Mouse (Mus musculus) limb, embryonic 10.5 days (tissue): Measurements from ENCODE around the gene Tbcb. TPM values are rescaled to one million over a fixed set of nuclear protein-coding genes. Genes with fewer than 3 reads are reported as not detected.
"Not testable (repeated sequence)": the region's sequence is repeated elsewhere in the genome, so short reads cannot be mapped to it uniquely, and the experiment has no call there.

Source experiments
- DNase-seq: peaks from one replicate; pipeline ENCODE4 v3.0.0-alpha.2; 2017; ENCODE audit warnings: low spot score
- H3K27ac ChIP-seq: fragments of 300-500 bp; sonication (generic); 2 replicates; pipeline ENCODE4 v1.5.1; 2016; ENCODE audit warnings: mild to moderate bottlenecking
- H3K27me3 ChIP-seq: fragments of 300-500 bp; sonication (generic); 2 replicates; pipeline ENCODE4 v1.6.1; 2016; ENCODE audit warnings: low read depth, mild to moderate bottlenecking; ENCODE audit not compliant: poor library complexity, severe bottlenecking
- H3K36me3 ChIP-seq: fragments of 300-500 bp; sonication (generic); 2 replicates; pipeline ENCODE4 v1.6.1; 2016; ENCODE audit warnings: mild to moderate bottlenecking, moderate library complexity
- H3K4me1 ChIP-seq: fragments of 300-500 bp; sonication (generic); 2 replicates; pipeline ENCODE4 v1.6.1; 2016
- H3K4me3 ChIP-seq: fragments of 300-500 bp; sonication (generic); 2 replicates; pipeline ENCODE4 v1.5.1; 2016; ENCODE audit warnings: mild to moderate bottlenecking, moderate library complexity
- H3K9me3 ChIP-seq: fragments of 300-500 bp; sonication (generic); replicated peaks from 2 replicates; pipeline ENCODE4 v1.6.1; 2016; ENCODE audit warnings: mild to moderate bottlenecking
- WGBS: fragments of 180-500 bp; shearing (Covaris S2); methylation state at CpG from one replicate; pipeline ENCODE4 v1.1.7; 2016; 5-methylcytosine and 5-hydroxymethylcytosine counted together
- polyA plus RNA-seq: library from polyadenylated mRNA; unstranded; fragments of >200 nt; fragmentation: Nextera tagmentation; extraction: Ambion mirVana; gene quantifications from 2 replicates; pipeline ENCODE4 v1.2.1, GENCODE M21; 2016

Tbcb gene
- polyA plus RNA-seq, 1 experiment from 2014 or later: 261 TPM

DNA sequence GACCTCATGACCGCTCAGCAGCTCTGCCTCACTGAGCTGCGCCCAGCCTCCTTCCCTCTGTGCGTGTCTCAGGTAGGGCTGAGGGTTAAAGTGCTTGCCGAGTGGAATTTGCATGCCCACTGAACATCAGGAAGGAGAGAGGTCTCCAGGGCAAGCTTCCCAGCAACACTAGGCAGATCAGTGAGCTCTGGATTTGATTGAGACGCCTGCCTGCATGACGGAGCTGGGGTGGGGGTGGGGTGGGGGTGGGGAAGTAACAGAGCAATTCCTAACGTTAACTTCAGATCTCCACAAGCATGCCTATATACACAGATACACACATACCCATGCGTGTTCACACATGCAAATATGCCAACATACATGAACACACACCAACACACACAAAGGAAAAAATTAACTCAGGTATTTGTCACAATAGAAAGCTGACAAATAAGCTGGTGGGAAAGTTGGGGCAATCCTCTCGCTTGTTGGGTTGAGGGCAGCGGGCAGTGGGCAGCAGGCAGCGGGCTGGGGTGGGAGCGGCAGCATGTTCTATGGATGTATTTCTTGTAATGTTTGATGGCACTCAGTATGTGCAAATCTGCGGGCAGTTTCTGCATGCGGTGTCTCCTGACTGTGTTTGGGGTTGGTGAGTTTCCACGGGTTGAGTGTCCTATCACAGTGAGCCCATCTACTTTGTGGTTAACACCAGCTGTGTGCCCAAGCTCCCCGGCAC, 12.6 kb downstream of the Tbcb start:
- DNase-seq: peak; percentile 84
- H3K4me3 ChIP-seq: peak overlapping the region; percentile 58
- peak overlapping the region; percentile 83 for H3K27ac ChIP-seq
- H3K4me1 ChIP-seq: peaks cover 17% of the 10 kb centered on the region
- WGBS: 4% methylated on average over 16 of the region's 16 CpGs
- no peaks in the 10 kb centered on the region for H3K9me3 ChIP-seq
- H3K27me3 ChIP-seq: no peaks in the 10 kb centered on the region
- H3K36me3 ChIP-seq: peaks cover 23% of the 10 kb centered on the region

DNA sequence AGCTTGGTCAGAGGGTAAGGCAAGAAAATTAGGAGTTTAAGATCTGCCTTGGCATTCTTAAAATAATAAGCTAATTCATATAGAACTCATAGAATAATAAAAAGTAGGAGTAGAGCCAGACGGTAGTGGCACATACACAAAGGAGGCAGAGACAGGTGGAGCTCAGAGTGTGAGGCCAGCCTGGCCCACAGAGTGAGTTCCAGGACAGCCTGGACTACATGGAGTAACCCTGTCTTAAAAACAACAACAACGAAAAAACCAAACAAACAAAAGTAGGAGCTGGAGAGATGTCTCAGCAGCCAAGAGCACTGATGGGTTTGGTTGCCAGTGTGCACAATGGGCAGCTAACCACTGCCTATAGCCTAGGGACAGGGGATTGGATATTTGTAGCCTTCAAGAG, 14.8 kb downstream of the Tbcb start:
- no peaks in the 10 kb centered on the region for H3K9me3 ChIP-seq
- H3K4me3 ChIP-seq: 0 out of 2 replicates have a peak overlapping the region, but pooled peaks have one; percentile 39
- no peak overlapping the region for H3K27ac ChIP-seq
- peaks cover 17% of the 10 kb centered on the region for H3K4me1 ChIP-seq
- DNase-seq: no peak
- peaks cover 1% of the 10 kb centered on the region for H3K36me3 ChIP-seq
- no peaks in the 10 kb centered on the region for H3K27me3 ChIP-seq
- WGBS: 71% methylated on average over 2 of the region's 2 CpGs

DNA sequence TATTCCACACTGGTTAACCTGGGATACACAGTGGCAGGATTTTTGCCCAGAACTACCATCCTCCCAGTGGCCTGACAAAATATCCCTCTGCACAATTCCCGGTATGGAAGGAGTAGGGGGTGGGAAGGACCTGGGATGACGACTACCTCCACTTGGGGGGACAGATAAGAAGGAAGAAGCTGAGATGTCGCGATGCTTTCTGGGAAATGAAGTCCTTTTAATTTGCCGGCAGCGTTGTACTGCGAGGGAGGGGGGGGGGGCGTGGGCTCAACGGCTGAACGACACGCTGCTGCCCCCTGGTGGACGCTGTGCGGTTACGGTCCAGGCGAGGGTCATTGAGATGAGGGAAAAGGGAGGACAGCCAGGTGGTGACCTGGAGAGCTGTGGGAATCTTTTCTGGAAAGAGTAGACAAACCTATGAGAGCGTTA, 15.3 kb downstream of the Tbcb start:
- Histone ChIP-seq H3K4me3 (peak overlapping the region; percentile 39), H3K36me3 (no peaks in the 10 kb centered on the region), H3K27ac (peak overlapping the region; percentile 30; the same call in 1 of the 2 replicates), H3K4me1 (peaks cover 17% of the 10 kb centered on the region), H3K9me3 (no peaks in the 10 kb centered on the region), H3K27me3 (no peaks in the 10 kb centered on the region)
- 1% methylated on average over 16 of the region's 16 CpGs for WGBS
- DNase-seq: peak; percentile 96

DNA sequence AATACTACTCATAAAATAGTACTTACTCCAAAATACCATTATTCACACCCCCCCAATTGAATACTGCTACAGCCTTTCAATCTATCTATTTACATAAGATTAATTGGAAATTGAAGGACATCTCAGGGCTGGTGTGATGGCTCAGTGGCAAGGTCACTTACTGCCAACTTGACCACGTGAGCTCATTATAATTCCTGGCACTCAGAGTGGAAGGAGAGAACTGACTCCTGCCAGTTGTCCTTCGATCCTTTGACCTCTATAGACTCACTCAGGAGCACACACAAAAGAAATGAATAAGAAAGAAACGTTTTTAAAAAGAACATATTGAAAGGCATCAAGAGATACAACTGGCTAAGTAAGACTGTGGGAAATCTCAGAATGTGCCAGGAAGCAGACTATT, 16.2 kb downstream of the Tbcb start:
- H3K4me3 ChIP-seq: no peak overlapping the region
- H3K27ac ChIP-seq: no peak overlapping the region
- H3K27me3 ChIP-seq: no peaks in the 10 kb centered on the region
- DNase-seq: no peak
- 93% methylated on average over 3 of the region's 3 CpGs for WGBS
- H3K9me3 ChIP-seq: no peaks in the 10 kb centered on the region
- peaks cover 17% of the 10 kb centered on the region for H3K4me1 ChIP-seq
- no peaks in the 10 kb centered on the region for H3K36me3 ChIP-seq

DNA sequence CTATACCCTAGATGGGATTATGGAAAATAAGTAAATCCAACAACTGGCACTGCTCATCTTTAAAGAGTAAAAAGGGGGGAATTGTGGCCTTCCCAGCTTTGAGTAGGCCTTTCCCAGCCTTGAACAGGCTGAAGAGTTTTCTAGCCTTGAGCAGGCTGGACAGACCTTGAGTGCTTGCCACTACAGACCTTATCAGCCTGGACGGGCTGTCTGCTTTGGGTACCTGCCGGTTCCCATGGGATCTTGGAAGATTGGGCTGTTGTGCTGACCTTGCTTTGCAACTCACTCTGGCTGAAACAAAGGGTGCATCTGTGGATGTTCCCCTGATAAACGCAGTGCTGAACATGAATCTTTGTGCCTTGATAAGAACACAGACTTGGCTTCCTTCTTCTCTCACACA, 18.2 kb downstream of the Tbcb start:
- Histone ChIP-seq H3K4me1 (peaks cover 4% of the 10 kb centered on the region), H3K4me3 (no peak overlapping the region), H3K27me3 (no peaks in the 10 kb centered on the region), H3K9me3 (no peaks in the 10 kb centered on the region), H3K27ac (no peak overlapping the region), H3K36me3 (no peaks in the 10 kb centered on the region)
- no peak for DNase-seq
- 90% methylated on average over 3 of the region's 3 CpGs for WGBS

DNA sequence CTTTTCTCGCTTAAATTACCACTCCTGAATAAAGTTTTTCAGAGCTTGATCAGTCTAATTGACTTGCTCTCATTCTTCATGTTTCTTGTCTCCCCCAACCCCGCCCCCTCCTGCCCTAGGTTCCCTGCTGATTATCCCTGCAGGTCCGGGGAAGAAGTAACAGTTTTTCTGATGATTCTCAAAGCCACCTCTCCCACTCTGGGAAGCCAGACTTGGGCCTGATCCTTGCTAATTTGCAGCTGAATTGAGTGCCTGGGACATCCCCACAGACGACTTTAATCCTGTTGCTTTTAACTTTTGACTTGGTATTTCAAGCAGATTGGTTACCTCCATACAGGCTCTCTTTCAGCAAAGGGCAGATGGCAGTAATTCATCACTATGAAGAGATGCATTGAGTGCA, 21.0 kb downstream of the Tbcb start:
- no peak overlapping the region for H3K27ac ChIP-seq
- no peaks in the 10 kb centered on the region for H3K27me3 ChIP-seq
- DNase-seq: no peak
- no peak overlapping the region for H3K4me3 ChIP-seq
- no peaks in the 10 kb centered on the region for H3K4me1 ChIP-seq
- WGBS: 31% methylated on average over 4 of the region's 4 CpGs
- H3K36me3 ChIP-seq: no peaks in the 10 kb centered on the region
- H3K9me3 ChIP-seq: no peaks in the 10 kb centered on the region

DNA sequence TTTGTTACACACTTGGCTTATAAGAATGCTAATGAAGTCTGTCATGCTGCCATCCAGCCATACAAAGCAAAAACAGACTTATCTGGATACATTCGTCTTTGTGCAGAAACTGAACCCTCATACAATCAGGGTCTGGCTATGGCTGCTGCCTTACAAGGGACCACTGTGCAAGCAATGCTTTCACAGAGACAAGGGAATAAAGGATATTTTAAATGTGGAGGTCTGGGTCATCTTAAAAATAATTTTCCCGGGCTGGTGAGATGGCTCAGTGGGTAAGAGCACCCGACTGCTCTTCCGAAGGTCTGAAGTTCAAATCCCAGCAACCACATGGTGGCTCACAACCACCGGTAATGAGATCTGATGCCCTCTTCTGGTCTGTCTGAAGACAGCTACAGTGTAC, 25.7 kb downstream of the Tbcb start:
- DNase-seq, H3K4me1 ChIP-seq, H3K9me3 ChIP-seq, H3K36me3 ChIP-seq, H3K4me3 ChIP-seq, H3K27ac ChIP-seq, H3K27me3 ChIP-seq: not testable (repeated sequence)
- WGBS: 60% methylated on average over 5 of the region's 5 CpGs

DNA sequence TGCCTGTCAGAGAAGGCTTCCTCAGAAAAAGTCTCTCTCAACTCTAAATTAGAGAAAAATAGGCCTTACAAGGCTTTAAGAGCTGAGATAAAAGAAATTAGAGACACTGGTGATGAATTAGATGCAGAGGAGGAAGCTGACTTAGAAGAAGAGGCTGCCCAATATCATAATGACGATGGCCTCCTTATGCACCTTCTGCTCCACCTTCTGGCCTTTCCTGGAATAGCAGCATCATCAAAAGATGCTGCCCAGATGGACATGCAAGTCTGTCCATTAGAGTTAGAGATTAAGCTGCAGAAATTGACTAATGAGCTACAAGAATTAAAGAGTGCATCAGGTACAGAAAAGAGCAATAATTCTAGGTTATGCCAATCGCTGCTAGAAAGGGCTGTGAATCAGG, 26.7 kb downstream of the Tbcb start:
- H3K4me3 ChIP-seq: no peak overlapping the region
- no peaks in the 10 kb centered on the region for H3K4me1 ChIP-seq
- H3K36me3 ChIP-seq: no peaks in the 10 kb centered on the region
- peak; percentile 51 for DNase-seq
- no peaks in the 10 kb centered on the region for H3K27me3 ChIP-seq
- no peak overlapping the region for H3K27ac ChIP-seq
- 6% methylated on average over 2 of the region's 2 CpGs for WGBS
- H3K9me3 ChIP-seq: no peaks in the 10 kb centered on the region

DNA sequence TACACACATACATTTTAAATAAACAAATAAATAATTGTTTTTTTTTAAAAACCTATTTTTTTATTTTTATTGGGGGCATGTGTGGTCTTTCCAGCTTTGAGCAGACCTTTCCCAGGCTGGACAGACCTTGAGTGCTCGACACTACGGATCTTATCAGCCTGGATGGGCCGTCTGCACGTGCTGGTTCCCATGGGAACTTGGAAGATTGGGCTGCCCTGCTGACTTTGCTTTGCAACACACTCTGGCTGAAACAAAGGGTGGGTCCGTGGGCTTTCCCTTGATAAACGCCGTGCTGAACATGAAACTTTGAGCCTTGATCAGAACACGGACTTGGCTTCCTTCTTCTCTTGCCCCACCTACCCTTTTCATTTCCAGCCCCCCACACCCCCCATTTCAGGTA, 27.7 kb downstream of the Tbcb start:
- Histone ChIP-seq H3K9me3 (no peaks in the 10 kb centered on the region), H3K36me3 (no peaks in the 10 kb centered on the region), H3K27ac (no peak overlapping the region), H3K4me1 (no peaks in the 10 kb centered on the region), H3K4me3 (no peak overlapping the region), H3K27me3 (no peaks in the 10 kb centered on the region)
- WGBS: 63% methylated on average over 8 of the region's 8 CpGs
- DNase-seq: no peak

DNA sequence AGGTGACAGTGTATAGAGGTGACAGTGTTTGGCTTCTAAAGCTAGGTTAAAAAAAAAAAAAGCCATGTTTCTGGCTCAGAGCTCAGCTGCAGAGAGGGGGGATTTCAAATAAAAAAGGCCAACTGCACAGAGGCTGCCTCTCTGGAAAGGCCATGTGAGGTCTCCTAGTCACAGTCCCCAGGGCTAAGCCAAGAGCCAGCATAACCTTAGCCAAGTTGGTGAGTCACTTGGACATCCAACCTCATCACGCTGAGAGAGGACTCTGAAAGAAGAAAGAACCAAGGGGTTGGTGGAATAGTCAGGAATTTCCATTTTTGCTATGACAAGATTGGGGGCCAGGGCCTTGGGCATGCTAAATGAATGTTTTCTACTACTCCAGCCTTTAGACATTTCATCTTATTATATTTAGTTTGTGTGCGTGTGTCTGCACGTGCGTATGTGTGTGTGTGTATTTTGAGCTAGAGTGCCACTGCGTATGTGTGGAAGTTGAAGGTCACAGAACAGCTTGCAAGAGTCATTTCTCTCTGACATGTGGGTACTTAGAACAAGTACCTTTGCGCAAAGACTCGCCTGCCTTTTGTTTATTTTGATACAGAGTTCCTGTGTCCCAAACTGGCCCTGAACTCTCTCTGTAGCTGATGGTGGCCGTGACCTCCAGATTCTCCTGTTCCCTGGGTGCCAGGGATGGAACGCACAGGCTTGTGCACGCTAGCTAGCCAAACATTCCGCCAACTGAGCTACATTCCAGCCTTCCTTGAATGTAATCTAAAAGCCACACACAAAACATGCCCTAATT, 29.0 kb downstream of the Tbcb start:
- Histone ChIP-seq H3K4me3 (no peak overlapping the region), H3K27ac (no peak overlapping the region), H3K4me1 (peaks cover under 1% of the 10 kb centered on the region; the same call in 1 of the 2 replicates), H3K27me3 (no peaks in the 10 kb centered on the region), H3K36me3 (no peaks in the 10 kb centered on the region), H3K9me3 (no peaks in the 10 kb centered on the region)
- 92% methylated on average over 11 of the region's 11 CpGs for WGBS
- DNase-seq: no peak

DNA sequence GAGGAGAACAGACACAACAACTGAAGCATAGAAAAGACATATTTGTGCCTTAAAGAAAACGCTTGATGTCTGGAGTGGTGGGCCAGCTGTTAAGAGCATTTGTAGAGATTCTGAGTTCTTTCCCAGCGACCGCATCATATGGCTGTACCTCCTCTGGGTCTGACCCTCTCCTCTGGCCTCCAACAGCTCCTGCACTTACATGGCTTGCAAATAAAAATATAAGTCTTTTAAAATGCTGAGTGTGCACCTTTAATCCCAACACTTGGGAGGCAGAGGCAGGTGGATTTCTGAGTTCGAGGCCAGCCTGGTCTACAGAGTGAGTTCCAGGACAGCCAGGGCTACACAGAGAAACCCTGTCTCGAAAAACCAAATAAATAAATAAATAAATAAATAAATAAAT, 31.4 kb downstream of the Tbcb start:
- H3K4me3 ChIP-seq, H3K9me3 ChIP-seq, DNase-seq, H3K4me1 ChIP-seq, H3K27me3 ChIP-seq, H3K27ac ChIP-seq, H3K36me3 ChIP-seq: not testable (repeated sequence)
- WGBS: 95% methylated on average over 5 of the region's 5 CpGs

DNA sequence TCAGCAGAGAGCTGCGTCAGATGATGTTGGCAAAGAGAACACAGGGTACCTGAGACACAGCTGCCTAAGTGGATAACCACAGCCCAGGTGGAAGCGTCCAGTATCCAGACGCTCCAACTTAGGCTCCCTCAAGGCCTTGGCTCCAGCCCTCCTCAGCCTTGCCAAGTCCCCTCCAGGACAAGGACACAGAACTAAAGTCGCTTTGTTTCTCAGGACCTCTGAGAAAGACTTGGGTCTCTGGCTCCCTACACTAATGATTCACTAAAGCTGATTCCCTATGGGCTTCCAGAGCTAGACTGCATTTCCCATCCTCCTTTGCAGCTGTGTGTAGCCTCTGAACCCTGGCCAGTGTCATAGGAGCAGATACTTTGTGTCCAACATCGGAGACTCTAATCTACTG, 31.9 kb downstream of the Tbcb start:
- no peak for DNase-seq
- Histone ChIP-seq H3K27me3 (no peaks in the 10 kb centered on the region), H3K27ac (no peak overlapping the region), H3K4me1 (peaks cover 13% of the 10 kb centered on the region), H3K36me3 (no peaks in the 10 kb centered on the region), H3K9me3 (no peaks in the 10 kb centered on the region), H3K4me3 (no peak overlapping the region)
- 81% methylated on average over 5 of the region's 5 CpGs for WGBS

DNA sequence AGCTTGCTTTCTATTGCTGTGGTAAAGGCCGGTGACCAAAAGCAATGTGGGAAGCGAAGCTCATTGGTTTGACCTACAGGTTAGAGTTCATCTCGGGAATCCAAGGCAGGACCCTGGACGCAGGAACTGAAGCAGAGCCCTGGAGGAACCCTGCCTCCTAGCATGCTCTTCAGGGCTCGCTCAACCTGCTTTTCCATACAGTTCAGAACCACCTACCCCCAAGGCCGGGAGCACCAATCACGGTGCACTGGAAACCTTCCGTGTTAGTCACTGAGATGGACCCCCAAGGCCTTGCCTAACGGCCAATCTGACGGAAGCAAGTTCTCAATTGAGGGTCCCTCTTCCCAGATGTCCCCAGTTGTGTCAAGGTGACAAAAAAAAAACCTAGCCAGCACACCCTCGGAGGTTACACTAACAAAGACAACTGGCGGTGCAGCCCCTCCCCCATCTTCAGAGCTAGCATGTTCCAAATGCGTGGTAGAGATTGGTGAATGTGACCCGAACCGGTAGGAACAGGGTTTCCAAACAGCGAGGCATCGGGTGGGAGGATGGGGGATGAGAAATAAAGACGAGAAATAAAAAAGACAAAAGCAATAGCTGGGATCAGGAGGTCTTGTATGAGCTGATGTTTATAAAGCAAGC, 32.5 kb downstream of the Tbcb start:
- no peaks in the 10 kb centered on the region for H3K9me3 ChIP-seq
- H3K4me1 ChIP-seq: peaks cover 15% of the 10 kb centered on the region
- no peak overlapping the region for H3K27ac ChIP-seq
- H3K4me3 ChIP-seq: no peak overlapping the region
- WGBS: 78% methylated on average over 18 of the region's 18 CpGs
- DNase-seq: no peak
- H3K36me3 ChIP-seq: no peaks in the 10 kb centered on the region
- H3K27me3 ChIP-seq: no peaks in the 10 kb centered on the region
